Mouse (Mus musculus): ENCODE measurements around the gene Tjp3.

DNA sequence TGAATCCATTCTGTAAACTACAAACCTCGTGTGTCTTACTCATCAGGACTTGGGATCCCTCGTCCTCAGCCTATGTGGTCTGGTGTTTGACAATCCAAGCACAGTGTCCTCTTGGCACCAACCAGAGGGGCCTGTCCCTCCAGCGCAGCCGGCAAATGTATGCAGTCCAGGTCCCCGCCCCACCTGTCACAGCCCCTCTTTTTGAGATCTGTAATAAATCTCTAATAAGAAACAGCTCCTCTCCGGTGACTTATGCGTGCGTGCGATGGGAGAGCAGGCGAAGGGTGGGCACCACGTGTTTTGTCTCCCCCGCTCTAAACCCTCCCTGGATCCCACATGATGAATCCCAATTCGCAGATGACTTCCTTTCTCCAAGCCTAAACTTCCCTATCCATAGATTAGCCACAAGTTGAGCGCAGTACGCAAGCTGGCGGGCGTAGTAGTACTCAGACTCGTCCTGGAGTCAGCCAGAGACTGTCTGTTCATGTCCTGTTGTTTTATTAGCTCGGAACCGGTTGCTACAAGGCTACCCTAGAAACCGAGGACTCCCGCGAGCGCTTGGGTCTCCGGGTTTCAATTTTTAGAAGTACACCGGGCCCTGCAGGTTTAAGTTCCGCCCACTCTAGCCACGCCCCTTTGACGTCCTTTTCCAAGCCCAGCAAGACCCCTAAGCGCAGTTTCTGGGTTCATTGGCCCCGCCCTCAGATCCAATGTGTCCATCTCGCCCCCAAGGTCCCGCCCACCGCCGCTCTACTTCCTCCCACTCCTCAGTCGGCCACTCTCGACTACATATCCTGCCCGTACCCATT lies 28.6 kb upstream of the Tjp3 start:
- TF ChIP-seq CTCF (conservative IDR thresholded peaks at IDR 0.05; ENCODE audit: insufficient read depth, insufficient read length, low read depth, low read length) (no peak), POLR2A (IDR thresholded peaks at IDR 0.05; ENCODE audit: low read depth, low read length) (no peak)

All from kidney, adult 2 months (tissue).